Comparison of ENCODE assay signal across 8 mouse cellular contexts in the genomic region with DNA sequence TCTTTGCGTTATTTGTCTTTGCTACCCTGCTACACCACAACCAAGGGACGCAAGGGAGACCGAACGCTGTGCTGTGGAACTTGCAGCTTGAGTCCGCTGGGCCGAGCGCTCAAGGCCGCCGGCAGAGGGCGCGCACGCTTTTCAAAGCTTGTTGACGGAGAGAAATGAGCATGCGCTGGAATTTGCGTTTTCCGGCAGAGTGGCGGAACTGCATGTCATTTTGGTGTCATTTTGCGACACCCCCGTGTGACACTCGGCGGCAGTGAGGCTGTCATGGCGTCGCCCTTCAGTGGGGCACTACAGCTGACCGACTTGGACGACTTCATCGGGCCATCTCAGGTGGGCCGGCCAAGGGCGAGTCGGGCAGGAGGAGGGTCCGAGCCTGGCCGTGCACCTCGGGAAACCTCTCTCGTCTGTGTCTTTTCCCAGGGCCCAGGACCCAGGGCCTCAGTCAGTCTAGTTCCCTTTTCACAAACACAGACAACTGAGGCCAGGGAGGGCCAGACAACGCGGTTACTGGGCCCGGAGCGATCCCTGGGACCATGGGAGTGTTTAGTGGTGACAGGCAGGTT. TPM values are rescaled to one million over a fixed set of nuclear protein-coding genes. Genes with fewer than 3 reads are reported as not detected.
DNase-seq lines count a peak whose midpoint lies in the region; ATAC-seq lines count a peak whose summit lies in the region.

Gene Narfl, plus strand, starts transcription at position 228 of the 572 bp plus-strand sequence.

- H3K36me3 ChIP-seq in hindbrain, embryonic 11.5 days (ENCODE audit: control insufficient read depth, insufficient read depth, low read length), result no peaks in the 10 kb centered on the region

- peak within 1 kb of the TSS; percentile 75 for H3K9ac ChIP-seq in hindbrain, embryonic 11.5 days (ENCODE audit: low read depth, low read length)

- H3K27me3 ChIP-seq in hindbrain, embryonic 11.5 days (ENCODE audit: control insufficient read depth, insufficient read depth, low read length), result no peaks in the 10 kb centered on the region

- no peak within 1 kb of the TSS for H3K27ac ChIP-seq in hindbrain, embryonic 11.5 days (ENCODE audit: low read depth, low read length)

- DNase-seq in Muller cell, postnatal 12 days (ENCODE audit: inconsistent ontology term), result peak; percentile 96
- DNase-seq in cerebellum, adult 9-11 months, result peak; percentile 97
- peak; percentile 96 to 100 for DNase-seq in frontal cortex, adult 2 months (ENCODE audit: extremely low spot score in 1 of 2, low spot score in 1 of 2)
- peak; percentile 99 for DNase-seq in hindbrain, embryonic 11.5 days (ENCODE audit: low spot score)
- DNase-seq in layer of hippocampus, postnatal 10 days (ENCODE audit: low spot score in 2 of 2), result peak; percentile 99
- peak; percentile 97 for DNase-seq in lung, postnatal 10 days
- peak; percentile 97 for DNase-seq in ovary, postnatal 36 days (ENCODE audit: low spot score)
- peak; percentile 98 for DNase-seq in thymus, postnatal 25 days

- H3K4me3 ChIP-seq in hindbrain, embryonic 11.5 days (ENCODE audit: low read depth, low read length), result peak within 1 kb of the TSS; percentile 72

- peak within 1 kb of the TSS; percentile 85 for H3K4me2 ChIP-seq in hindbrain, embryonic 11.5 days (replicated peaks; ENCODE audit: low read depth, low read length)

- H3K9me3 ChIP-seq in hindbrain, embryonic 11.5 days (ENCODE audit: control insufficient read depth, low read length), result no peaks in the 10 kb centered on the region

- peak; percentile 85 for ATAC-seq in hindbrain, embryonic 11.5 days (ENCODE audit: low FRiP score)

- WGBS in hindbrain, embryonic 11.5 days, result under 1% methylated on average over 37 of the region's 37 CpGs

- peaks cover 4% of the 10 kb centered on the region for H3K4me1 ChIP-seq in hindbrain, embryonic 11.5 days (replicated peaks; ENCODE audit: control insufficient read depth, insufficient read depth, low read length)

RNA-seq across cellular contexts. Expression of gene Narfl, which starts in this region (rescaled TPM):
- 35.9 and 38.5 TPM in 2 replicates for polyA plus RNA-seq in frontal cortex, adult 2 months (2012; rRNA removed)
- polyA plus RNA-seq in hindbrain, embryonic 11.5 days (2014; fragmentation: Nextera tagmentation; extraction: Ambion mirVana), result 19.9 and 23.2 TPM in 2 replicates
- 10 to 100 TPM; 25.7 to 26.9 TPM for total RNA-seq in layer of hippocampus, postnatal 10 days (2021)
